Comparison of ENCODE assay signal across 9 mouse cellular contexts in genomic region chr3:88537146-88537545, GRCm38 (mm10). TPM values are rescaled to one million over a fixed set of nuclear protein-coding genes. Genes with fewer than 3 reads are reported as not detected.
DNase-seq lines count a peak whose midpoint lies in the region; ATAC-seq lines count a peak whose summit lies in the region.
"Had no signal": no experiment of that assay in that cellular context is flagged by ENCODE, and none has a peak within 500 bp of the region (broad histone marks: within the 10 kb centered on the region; RNA-seq: fewer than 3 reads in every experiment).

No protein-coding gene starts in this region.

- peaks cover 52% of the 10 kb centered on the region for H3K36me3 ChIP-seq in heart, embryonic 10.5 days
- H3K36me3 ChIP-seq in intestine, embryonic 14.5 days (ENCODE audit: control insufficient read depth, insufficient read depth, low read length): peaks cover 63% of the 10 kb centered on the region

- no peaks in the 10 kb centered on the region for H3K9me3 ChIP-seq in heart, embryonic 10.5 days
- H3K9me3 ChIP-seq in intestine, embryonic 14.5 days (ENCODE audit: control insufficient read depth, low read length): no peaks in the 10 kb centered on the region

- peaks cover 82% of the 10 kb centered on the region for H3K4me1 ChIP-seq in heart, embryonic 10.5 days
- no peaks in the 10 kb centered on the region; the same call in 1 of the 2 replicates for H3K4me1 ChIP-seq in brown adipose tissue, adult 24 weeks (ENCODE audit: control insufficient read depth, insufficient read depth, insufficient read length, low read length)
- peaks cover 49% of the 10 kb centered on the region for H3K4me1 ChIP-seq in intestine, embryonic 14.5 days (replicated peaks; ENCODE audit: control insufficient read depth, insufficient read depth, low read length)

- peak overlapping the region; percentile 83 for H3K4me3 ChIP-seq in heart, embryonic 10.5 days
- H3K4me3 ChIP-seq in brown adipose tissue, adult 24 weeks (ENCODE audit: insufficient read depth, low read depth, low read length): peak overlapping the region; percentile 63
- no peak overlapping the region for H3K4me3 ChIP-seq in intestine, embryonic 14.5 days (ENCODE audit: low read depth, low read length)

- H3K27me3 ChIP-seq in heart, embryonic 10.5 days (ENCODE audit: insufficient read depth, poor library complexity, severe bottlenecking): no peaks in the 10 kb centered on the region
- H3K27me3 ChIP-seq in intestine, embryonic 14.5 days (replicated peaks; ENCODE audit: control insufficient read depth, insufficient read depth, low read length): no peaks in the 10 kb centered on the region

- 71% methylated on average over 6 of the region's 6 CpGs for WGBS in heart, embryonic 10.5 days
- 74% methylated on average over 6 of the region's 6 CpGs for WGBS in intestine, embryonic 14.5 days

- peak overlapping the region; percentile 96 for H3K4me2 ChIP-seq in intestine, embryonic 14.5 days (ENCODE audit: low read length)

- no peak for ATAC-seq in intestine, embryonic 14.5 days (replicated peaks; ENCODE audit: low FRiP score, low TSS enrichment, low read depth)
- ATAC-seq: inflammation-experienced regulatory T-cells, adult 6 months had no signal

- peak overlapping the region; percentile 10; the same call in 1 of the 2 replicates for H3K9ac ChIP-seq in intestine, embryonic 14.5 days (ENCODE audit: low read length)

- H3K27ac ChIP-seq in heart, embryonic 10.5 days: peak overlapping the region; percentile 85
- no peak overlapping the region for H3K27ac ChIP-seq in brown adipose tissue, adult 24 weeks (replicated peaks; ENCODE audit: low read depth, low read length)
- H3K27ac ChIP-seq in intestine, embryonic 14.5 days (ENCODE audit: low read depth): no peak overlapping the region

- DNase-seq in heart, embryonic 10.5 days (ENCODE audit: low spot score): no peak
- no peak for DNase-seq in heart, adult 11 months
- DNase-seq in intestine, embryonic 14.5 days (ENCODE audit: low spot score): no peak
- DNase-seq in lung, postnatal 36 days: peak; percentile 54
- DNase-seq in urinary bladder, postnatal 36 days (ENCODE audit: low spot score in 2 of 2): no peak
- no peak for DNase-seq in urinary bladder, postnatal 14 days (ENCODE audit: low spot score)
- no peak for DNase-seq in cerebellum, adult 11 months

RNA-seq across cellular contexts. Expression of gene Mex3a, which starts 5.0 kb away (rescaled TPM):
- polyA plus RNA-seq in heart, embryonic 10.5 days (2016; fragmentation: Nextera tagmentation; extraction: Ambion mirVana): 11.6 and 22.8 TPM in 2 replicates
- polyA plus RNA-seq in brown adipose tissue, adult 24 weeks (2012; ENCODE audit: insufficient read depth, insufficient read length, missing spikeins): 0.16 and 0.21 TPM in 2 replicates
- polyA plus RNA-seq in intestine, embryonic 14.5 days (2014; fragmentation: Nextera tagmentation; extraction: Ambion mirVana): 19.8 and 23.8 TPM in 2 replicates

RNA-seq across cellular contexts. Expression of gene Rab25, which starts 11.0 kb away (rescaled TPM):
- 1.1 and 1.6 TPM in 2 replicates for polyA plus RNA-seq in heart, embryonic 10.5 days (2016; fragmentation: Nextera tagmentation; extraction: Ambion mirVana)
- not detected in 2 replicates for polyA plus RNA-seq in brown adipose tissue, adult 24 weeks (2012; ENCODE audit: insufficient read depth, insufficient read length, missing spikeins)
- polyA plus RNA-seq in intestine, embryonic 14.5 days (2014; fragmentation: Nextera tagmentation; extraction: Ambion mirVana): 55.6 and 56.9 TPM in 2 replicates
- polyA plus RNA-seq: inflammation-experienced regulatory T-cells, adult 6 months had no signal

RNA-seq across cellular contexts. Expression of gene Lamtor2, which starts 15.7 kb away (rescaled TPM):
- 154 and 190 TPM in 2 replicates for polyA plus RNA-seq in heart, embryonic 10.5 days (2016; fragmentation: Nextera tagmentation; extraction: Ambion mirVana)
- polyA plus RNA-seq in brown adipose tissue, adult 24 weeks (2012; ENCODE audit: insufficient read depth, insufficient read length, missing spikeins): 209 and 224 TPM in 2 replicates
- polyA plus RNA-seq in intestine, embryonic 14.5 days (2014; fragmentation: Nextera tagmentation; extraction: Ambion mirVana): 98.9 and 102 TPM in 2 replicates

RNA-seq across cellular contexts. Expression of gene Ubqln4, which starts 16.4 kb away (rescaled TPM):
- 49.5 and 62.2 TPM in 2 replicates for polyA plus RNA-seq in heart, embryonic 10.5 days (2016; fragmentation: Nextera tagmentation; extraction: Ambion mirVana)
- polyA plus RNA-seq in brown adipose tissue, adult 24 weeks (2012; ENCODE audit: insufficient read depth, insufficient read length, missing spikeins): 36.6 and 42.2 TPM in 2 replicates
- polyA plus RNA-seq in intestine, embryonic 14.5 days (2014; fragmentation: Nextera tagmentation; extraction: Ambion mirVana): 59.0 and 60.8 TPM in 2 replicates

RNA-seq across cellular contexts. Expression of gene Lmna, which starts 27.4 kb away (rescaled TPM):
- polyA plus RNA-seq in heart, embryonic 10.5 days (2016; fragmentation: Nextera tagmentation; extraction: Ambion mirVana): 57.7 and 80.7 TPM in 2 replicates
- polyA plus RNA-seq in brown adipose tissue, adult 24 weeks (2012; ENCODE audit: insufficient read depth, insufficient read length, missing spikeins): 33.8 and 35.7 TPM in 2 replicates
- polyA plus RNA-seq in intestine, embryonic 14.5 days (2014; fragmentation: Nextera tagmentation; extraction: Ambion mirVana): 86.0 and 96.0 TPM in 2 replicates

Comparison
In these comparisons a context has a peak if more than half of its experiments do, and no peak if none do; other contexts are left out.
1. RNA of gene Mex3a, which starts 5.0 kb away (polyA plus RNA-seq): 11.6 to 22.8 TPM in heart, embryonic 10.5 days and 19.8 to 23.8 TPM in intestine, embryonic 14.5 days; 0.16 to 0.21 TPM in brown adipose tissue, adult 24 weeks; every median in the first group is over 10 times any median in the second.
2. RNA of gene Rab25, which starts 11.0 kb away (polyA plus RNA-seq): 55.6 to 56.9 TPM in intestine, embryonic 14.5 days; 1.1 to 1.6 TPM in heart, embryonic 10.5 days and not detected in brown adipose tissue, adult 24 weeks; every median in the first group is over 10 times any median in the second.